Mouse (Mus musculus) urinary bladder, postnatal 10 days (tissue): Measurements from ENCODE around the gene Kirrel.
A peak's percentile ranks its signal among the peaks of the same experiment; 100 is the strongest.

Experiments used
- DNase-seq: peaks from one replicate; pipeline ENCODE4 v3.0.0; 2022; ENCODE audit warnings: low spot score

The Kirrel gene

DNA sequence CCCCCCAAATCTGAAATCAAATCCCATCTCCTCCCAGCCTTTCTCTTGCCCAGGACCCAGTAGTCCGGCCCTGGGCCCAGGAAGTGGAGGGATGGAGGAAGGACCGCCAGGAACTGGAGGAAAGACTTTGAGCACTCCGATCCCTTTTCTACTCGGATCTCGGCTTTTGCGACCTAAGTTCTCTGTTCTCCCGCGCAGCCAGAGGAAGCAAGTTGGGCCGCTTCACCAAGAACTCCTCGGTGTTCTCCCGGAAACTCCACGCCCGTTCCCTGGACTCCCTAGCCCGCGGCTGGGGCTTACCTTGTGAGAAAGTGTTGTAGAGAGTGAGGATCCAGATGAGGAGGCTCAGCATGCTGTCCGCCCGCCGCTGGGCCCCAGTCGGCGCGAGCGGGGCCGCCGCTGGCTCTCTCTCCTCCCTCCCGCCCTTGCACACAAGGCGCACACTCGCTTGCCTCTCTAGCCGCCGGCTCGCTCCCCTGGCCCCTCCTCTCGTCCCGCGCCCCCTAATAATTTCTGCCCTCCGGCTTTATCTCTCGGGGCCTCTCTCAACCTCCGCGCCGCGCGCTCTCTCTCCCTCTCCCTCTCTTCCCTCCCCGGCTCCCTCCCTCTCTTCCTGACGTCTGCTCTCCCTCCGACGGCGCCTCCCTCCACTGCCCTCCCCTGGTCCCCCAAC lies at the start of gene Kirrel:
TSS of gene Kirrel (minus strand) at position 652 of the 673 bp plus-strand sequence.
- peak; percentile 57 for DNase-seq

DNA sequence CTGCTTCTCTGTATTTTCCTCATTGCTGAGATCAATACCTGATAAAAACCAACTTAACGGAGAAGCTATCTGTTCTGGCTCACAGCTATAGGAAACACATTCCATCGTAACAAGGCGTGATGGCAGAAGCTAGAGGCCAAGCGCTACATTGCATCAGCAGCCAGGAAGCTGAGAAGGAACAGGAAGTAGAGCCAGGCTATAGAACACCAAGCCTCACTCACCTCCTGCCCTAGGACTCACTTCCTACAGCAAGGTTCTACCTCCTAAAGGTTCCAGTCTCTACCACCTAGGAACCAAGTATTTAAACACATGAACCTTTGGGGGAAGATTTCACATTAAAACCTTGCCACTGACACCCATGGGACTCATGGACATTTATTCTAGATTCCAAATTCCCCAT lies 49.1 kb upstream of the Kirrel start:
- DNase-seq = no peak

DNA sequence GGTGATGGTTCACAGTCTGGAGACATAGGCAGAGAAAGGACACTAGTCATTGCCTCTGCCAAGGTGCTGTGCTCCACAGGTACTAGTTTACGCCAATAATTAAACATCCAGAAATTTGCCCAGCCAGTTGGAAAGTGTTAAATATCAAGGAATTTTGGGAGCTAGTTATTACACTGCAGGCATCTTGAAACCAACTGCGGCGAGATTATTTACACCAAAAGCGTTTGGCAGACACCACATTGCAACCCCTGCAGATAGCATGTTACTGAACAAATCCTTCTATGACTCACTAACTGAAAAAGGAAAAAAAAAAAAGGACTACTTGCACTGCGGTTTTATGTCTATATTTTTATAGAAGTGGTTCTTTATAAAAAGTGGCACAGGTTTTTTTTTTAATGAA lies 47.8 kb upstream of the Kirrel start:
- DNase-seq = no peak

GRCm38 (mm10) chr3:87215176-87215575 lies 40.6 kb upstream of the Kirrel start:
- no peak for DNase-seq

GRCm38 (mm10) chr3:87214221-87214864 lies 39.8 kb upstream of the Kirrel start:
- DNase-seq = no peak

DNA sequence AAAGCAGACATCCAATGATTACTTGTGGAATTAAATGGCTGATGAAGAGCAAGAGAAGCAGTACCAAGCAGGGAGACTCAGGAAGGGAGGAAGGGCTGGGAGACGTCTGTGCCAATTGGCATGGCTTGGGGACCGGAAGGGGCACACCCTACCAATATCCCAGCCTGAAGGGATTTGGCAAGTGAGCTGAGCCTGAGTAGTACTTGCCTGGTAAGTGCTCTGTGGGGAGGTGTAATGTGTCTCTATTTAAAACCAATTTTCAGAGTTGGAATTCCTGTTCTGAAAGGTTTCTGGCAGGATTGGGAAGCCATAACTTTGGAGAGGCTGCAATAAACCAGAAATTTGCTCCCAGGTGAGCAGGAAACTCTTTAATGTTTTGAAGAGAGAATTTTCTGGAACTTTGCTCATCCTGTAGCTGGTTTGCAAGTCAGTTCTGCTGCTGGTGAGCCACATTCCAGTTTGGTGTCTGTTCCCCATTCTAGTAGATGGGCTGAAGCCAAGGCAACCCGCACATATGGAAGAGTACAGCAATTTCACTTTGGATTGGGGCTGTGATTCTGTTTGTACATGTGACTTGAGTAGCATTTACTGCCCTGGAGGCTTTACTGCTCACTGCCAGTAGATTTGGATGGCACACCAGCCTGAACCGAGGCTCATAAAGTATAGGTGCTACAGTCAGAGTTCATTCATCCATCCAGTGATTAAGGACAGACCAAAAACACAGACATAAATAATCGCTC lies 32.0 kb upstream of the Kirrel start:
- no peak for DNase-seq

DNA sequence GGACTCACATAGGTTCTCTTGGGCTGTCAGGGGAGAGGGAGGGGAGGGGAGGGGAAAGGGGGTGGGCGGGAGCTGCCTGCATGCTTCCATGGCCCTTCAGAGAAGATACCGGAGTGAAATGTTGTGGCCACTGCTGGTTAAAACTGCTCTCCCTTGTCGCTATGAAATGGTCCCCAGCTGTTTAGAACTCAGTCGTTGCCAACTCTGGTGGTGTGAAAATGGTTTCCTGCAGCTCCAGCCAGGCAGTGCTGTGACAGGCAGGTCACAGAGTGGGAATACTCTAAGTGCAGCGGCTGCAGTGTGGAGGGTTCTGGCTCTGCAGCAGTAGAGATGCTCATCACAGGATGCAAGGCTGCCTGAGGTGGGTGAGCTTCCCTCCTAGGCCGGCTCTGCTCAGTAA lies 22.1 kb upstream of the Kirrel start:
- DNase-seq = no peak

DNA sequence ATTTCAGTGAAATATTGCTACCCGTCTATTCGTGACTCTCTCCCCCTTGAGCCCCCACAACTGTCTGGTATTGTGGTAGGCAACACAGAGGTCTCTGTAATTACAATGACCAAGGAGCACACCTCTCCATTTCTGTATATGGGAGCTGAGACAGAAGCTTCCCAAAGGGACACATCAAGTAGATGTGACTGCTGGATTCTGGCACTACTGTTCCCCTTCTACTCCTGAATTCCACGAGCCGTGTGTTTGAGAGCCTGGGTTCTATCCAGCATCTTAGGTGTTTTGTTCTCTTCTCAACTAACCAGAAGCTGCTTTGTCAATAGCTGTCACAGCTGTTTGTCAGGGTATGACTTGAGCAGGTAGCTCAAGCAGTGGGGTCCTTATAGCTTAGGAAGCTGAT lies 20.5 kb upstream of the Kirrel start:
- DNase-seq = no peak

DNA sequence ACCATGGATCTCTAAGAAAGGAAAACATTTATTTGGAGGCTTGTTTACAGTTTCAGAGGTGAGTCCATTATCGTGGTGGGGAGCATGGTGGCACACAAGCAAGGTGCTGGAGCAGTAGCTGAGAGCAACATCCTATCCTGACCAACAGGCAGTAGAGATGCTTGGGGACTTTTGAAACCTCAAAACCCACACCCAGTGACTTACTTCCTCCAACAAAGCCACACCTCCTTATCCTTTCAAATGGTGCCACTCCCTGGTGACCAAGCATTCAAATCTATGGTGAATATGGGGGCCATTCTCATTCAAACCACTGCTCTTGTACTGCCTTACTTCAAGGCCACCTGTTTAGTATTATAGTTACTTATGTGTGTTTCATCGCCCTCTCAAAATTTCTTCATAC lies 20.0 kb upstream of the Kirrel start:
- DNase-seq = no peak

GRCm38 (mm10) chr3:87193756-87194155 lies 19.2 kb upstream of the Kirrel start:
- no peak for DNase-seq

- no peak for DNase-seq
Observed at GRCm38 (mm10) chr3:87193352-87193751, 18.8 kb upstream of the Kirrel start.

- no peak for DNase-seq
Observed at GRCm38 (mm10) chr3:87176687-87177086, 2.1 kb upstream of the Kirrel start.

DNA sequence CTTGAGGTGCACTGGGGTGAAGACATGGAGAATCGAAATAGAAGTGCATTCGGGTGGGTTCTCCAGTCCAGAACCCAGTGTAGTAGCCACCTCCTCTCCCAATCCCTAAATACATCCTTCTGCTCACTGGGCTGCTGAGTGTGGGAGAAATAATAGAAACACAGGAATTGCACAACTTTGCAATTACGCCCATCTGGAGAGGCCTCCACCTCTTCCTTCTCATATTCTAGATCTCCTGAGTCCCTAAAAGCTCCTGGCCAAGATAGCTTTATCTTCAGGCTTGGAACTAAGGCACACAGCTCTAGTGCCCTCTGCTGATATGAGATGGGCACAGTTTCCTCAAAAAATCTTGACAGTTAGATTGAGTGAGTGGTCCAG lies 880 bp upstream of the Kirrel start:
- no peak for DNase-seq

- no peak for DNase-seq
Observed at GRCm38 (mm10) chr3:87174769-87175437, 356 bp upstream of the Kirrel start.

DNA sequence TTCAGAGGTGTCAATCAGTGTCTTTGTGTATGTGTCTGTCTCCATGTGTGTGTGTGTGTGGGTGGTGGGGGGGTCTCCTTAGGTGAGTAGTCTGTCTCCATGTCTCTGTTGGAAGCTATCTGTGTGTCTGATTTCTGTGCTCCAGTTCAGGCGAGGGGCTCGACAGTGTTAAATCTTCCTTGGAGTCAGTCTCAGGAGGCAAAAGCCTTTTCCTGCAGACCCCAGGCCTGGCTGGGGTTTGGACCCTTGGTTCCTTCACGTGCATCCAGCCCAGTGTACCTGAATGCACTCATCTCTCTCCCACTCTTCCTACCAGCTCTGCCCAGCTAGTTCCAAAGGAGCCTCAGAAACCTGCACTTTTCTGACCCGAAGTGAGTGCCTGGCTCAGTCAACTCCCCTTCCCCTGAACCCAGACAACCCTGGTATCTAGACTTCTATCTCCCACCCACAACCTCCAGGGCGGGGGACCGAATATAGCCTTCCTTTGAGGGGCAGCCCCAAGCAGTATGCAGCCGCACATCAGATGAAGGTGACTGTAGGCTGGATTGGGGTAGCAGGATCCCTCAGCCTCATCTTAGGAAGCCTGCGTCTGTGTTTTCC lies 961 bp downstream of the Kirrel start:
- DNase-seq = no peak

GRCm38 (mm10) chr3:87173103-87173444 lies 1.5 kb downstream of the Kirrel start:
- no peak for DNase-seq

- no peak for DNase-seq
Observed at GRCm38 (mm10) chr3:87172351-87173102, 2.0 kb downstream of the Kirrel start.

DNA sequence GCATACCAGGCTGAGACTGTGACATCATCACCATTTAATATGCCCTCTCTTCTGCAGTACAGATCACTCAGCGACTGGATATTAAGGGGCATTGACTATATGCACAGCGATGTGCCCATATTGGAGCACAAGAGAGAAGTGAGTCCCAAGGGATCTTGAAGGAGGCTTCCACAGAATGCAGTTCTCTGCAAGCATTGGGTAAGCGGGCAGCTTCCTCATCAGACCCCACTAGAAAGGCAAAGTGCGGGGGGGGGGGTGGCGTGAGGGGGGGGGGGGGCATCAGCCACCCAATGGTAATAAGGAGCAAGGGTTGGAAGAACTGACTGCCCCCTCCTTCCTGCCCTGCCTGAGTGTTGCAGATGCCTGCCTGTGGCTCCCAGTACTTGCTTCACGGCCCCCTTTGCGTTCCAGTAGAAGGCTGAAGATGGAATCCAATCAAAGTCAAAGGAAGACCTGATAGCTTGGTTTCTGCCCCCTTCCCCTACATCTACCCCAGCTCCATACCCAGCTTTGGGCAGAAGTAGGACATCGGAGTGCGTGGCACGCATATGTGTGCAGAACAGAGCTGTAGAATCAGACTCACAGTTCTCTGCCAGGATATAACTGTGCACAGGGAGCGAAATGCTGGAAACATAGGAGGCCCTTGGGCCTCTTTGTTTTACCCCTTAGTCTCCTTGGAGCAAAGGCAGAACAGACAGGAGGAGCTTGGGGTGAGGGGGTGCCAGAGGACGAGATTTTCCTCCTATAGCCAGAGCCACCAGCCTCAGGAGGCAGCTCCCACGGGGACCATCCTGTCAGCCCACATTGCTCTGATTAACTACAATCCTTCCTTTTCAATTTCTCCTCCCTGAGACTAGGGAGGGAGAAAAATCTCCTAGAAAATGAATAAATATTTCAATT lies 3.1 kb downstream of the Kirrel start:
- DNase-seq = no peak

GRCm38 (mm10) chr3:87169402-87170015 lies 5.0 kb downstream of the Kirrel start:
- DNase-seq = no peak

DNA sequence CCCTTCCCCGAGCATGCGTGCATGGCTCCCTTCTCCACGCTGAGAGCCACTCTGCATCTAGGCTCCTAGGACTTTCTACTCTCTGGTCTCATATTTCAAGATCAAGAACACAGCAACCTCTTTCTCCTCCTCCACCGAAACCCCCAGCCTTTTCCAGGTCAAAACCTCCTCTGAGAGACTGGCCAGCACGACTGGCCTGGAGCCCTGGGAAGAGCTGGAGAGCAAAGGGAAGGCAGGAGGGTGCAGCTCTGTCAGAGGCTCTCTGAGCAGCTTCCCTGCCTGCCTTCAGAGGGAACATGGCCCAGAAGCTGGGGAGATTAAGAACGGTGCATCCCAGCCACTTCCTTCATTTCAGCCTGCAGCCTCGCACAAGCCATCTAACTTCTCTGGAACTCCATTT lies 5.8 kb downstream of the Kirrel start:
- no peak for DNase-seq
